Mouse (Mus musculus): Measurements from ENCODE around the gene Nxph1.
A peak's percentile ranks its signal among the peaks of the same experiment; 100 is the strongest.

Gene Nxph1

DNA sequence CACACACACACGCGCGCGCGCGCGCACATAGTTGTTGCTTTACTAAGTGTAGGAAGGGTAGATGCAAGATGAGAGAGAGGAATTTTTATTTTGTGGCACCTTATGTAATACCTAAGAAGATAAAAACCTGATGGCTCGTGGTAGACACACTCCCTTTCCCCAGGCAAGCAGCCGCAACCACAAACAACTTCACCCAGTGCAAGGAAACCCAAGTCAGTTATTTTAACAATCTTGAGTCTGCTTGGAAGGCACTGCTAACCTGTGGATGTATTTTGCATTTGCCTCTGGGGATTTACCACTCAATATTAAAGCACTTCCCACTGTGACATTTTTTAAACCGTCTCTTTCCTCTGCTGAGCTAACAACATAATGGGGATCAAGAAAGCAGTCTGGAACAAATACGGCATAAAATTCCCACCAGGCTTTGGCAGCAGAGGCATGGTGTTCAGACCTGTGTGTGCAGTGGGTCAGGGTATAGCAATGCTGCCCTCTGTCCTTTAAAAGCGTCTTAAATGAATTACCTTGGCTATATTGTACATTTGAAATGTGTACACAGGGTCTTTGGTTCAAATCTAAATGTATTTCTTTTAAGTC lies 176.2 kb downstream of the Nxph1 start:
- DNase-seq (ENCODE audit: low read depth, low spot score), result no peak

DNA sequence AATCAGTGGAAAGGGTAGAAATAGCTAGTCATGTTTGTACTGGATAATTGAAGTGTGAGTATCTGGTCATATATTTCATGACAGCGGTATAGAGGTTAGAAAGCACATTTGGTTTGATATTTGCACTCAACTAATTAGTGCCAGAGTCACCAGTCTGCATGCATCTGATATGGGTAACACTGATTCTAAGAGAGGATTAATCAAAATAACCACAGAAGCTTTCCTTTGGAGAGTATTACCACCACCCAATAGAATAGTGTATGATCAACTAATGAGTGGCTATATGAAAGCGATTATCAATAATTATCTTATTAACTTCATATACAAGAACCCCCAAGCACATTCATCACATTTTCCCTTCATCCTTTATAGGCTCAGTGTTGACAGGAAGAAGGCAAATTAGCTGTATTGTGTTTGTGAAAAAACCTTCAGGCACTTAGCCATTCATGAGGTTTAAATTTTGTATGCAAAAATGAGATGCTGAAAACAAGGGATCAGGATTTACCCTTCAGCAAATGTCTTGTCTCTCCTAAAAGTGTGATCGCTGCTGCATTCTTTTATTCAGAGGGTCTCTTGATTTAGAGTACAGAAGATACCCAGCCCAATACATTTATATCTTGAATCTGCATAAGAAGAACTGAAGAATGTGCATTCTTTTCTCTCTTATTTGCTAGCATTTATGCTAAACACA lies 185.5 kb downstream of the Nxph1 start:
- no peak for DNase-seq (ENCODE audit: low read depth, low spot score)

DNA sequence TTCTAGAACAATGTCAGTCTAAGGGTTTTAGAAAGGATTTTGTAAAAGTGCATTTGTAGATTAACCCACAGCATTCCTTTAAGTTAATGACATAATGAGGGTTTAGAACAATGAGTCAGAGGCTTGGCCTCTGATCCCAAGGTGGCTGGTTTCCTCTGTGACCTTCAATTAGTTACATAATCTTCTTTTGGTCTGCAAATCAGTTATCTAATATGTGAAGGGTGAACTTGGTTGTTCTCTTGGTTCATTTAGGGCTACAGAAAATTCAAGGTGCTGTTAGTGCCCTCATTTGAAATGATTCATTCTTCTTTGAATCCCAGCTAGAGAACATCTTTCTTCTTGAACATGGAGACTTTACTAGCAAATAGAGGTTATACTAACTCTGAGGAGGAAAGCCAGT lies 199.7 kb downstream of the Nxph1 start:
- no peak for DNase-seq (ENCODE audit: low read depth, low spot score)

DNA sequence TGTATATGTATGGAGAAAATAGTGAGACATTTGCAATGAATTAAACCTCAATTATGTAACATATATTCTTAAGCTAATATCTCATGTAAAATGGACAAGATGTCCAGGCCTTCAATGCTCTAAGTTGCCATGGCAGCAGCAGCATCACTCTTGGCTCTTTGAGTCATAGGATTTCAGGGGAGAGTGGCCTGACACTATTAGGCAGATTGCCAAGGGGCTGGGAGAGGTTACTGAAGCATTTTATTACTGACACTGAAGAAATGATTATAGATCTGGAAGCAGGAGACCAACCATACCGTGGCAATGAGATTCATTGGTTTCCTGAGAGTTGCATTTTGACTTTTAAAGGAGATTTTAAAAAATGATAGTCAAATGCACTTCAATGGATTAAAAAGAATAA lies 201.6 kb downstream of the Nxph1 start:
- no peak for DNase-seq (ENCODE audit: low read depth, low spot score)

DNA sequence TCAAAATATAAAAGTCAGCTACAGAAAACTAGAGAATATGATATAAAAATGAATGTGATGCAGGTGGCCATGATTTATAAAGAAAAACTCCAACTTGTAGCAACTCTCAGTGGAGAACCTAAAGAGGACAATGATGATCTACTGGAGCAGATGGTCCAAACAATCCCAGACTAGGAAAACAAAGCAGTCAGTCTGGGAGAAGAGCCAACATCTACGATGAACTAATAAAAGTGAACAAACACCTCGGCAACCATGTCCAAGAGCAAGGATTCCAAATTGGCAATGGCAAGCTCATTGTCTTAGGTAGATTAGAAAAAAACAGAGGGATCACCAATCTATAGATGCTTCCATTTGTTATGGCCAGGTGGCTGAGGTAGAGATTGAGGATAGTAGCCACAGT lies 211.0 kb downstream of the Nxph1 start:
- DNase-seq (ENCODE audit: low read depth, low spot score), result no peak

DNA sequence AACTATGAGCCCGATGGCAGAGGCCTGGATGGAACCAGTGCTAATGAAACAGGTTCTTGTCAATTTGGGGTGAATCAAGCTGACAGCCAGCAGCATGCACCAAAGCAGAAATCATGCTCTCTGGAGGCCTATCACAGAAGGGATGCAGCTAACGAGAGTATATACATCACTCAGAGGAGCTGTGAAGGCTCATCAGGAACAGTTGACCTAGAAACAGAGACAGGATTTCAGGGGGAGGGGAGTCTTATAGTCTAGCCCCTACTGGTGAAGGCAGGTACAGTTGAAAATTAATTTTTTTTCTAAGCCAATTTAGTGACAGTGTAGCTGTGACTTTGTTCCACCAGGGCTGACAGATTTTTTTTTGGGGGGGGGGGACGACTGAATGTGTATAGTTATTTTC lies 234.2 kb downstream of the Nxph1 start:
- DNase-seq (ENCODE audit: low read depth, low spot score), result no peak

DNA sequence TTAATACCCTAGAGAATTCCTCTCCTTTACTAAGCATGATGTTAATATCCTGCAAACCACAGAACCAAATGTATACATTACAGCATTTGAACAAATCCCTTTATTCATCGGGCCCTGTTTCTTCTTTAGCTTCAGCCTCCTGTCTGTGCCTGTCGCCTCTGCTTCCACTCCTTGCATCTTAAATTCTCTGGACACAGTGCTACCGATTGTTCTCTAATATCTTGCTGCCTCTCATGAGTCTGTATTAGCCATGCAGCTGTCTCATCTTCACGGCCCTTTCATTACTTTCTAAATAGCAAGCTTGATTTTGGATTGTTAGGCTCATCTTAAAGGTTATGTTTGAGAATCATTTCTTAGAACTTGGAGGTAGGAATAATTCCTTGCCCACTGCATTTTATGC lies 262.5 kb downstream of the Nxph1 start:
- DNase-seq (ENCODE audit: low read depth, low spot score), result no peak

DNA sequence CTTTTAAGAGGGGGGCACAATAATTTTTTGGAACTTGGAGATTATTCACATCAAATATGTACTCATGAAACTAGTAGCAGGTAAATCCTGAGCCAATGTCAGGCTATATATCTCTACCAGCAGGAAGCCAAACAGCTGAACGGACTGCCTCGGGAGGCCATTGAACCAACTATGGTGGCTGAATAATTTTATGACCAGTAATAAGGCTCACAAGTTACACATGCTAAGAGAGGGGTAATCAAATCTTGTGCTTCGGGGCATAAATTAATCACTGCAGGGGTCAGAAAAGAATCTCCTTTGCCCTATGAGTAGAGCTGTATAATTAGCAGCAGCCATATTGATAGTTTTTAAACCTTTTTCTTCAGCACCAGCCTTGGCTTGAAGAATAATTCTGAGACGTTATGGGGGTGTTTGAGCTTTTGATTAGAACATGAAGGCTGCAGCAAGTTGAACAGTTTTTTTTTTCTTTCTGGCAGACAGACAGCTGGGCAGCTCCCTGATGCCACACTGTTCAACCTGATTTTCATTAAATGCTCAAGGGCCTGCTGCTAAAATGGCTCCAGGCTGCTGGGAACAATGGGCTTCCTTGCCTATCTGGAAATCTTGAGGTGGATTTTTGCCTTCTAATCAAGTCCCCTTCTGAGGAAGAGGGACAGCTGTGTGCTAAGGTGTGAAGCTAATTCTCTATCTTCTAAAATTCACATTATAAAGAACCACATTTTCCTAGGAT lies 272.7 kb downstream of the Nxph1 start:
- no peak for DNase-seq (ENCODE audit: low read depth, low spot score)

DNA sequence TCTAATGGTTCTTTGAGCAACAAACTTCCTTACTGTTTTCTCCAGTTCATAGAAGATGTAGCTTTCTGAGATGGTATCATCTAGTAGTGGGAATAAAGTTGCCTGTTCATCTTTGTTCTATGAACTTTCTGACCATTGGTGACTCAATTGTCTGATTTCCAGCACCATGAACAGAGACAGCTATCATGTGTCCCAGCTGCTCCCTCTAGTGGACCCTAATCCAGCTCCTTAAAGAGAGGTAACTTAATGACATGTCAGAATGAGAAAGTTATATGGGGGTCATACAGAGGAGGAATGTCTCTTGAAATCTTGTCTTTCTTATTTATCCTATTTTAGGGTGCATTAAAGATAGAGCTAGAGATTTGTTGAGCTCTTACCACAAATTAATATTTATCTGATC lies 286.6 kb downstream of the Nxph1 start:
- DNase-seq (ENCODE audit: low read depth, low spot score), result peak; percentile 73

DNA sequence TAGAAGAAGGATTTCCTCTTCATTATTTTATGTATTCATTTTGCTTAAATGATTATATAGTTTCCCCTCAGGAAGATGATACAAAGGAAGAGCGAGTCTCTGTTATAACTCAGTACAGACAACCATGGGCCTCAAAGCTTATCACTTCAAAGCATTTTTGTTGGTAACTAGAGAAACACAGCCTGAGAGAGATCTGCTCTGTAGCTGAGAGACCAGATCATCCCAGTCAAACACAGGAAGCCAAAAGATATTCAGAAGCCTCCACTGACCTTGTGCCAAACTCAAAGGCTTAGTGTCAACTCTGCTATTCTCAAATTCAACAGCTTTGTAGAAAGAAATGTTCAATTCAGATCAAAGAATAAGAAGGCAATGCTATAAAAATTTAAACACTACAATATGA lies 319.8 kb downstream of the Nxph1 start:
- DNase-seq (ENCODE audit: low read depth, low spot score), result no peak

Measured in ES-CJ7 (cell line).